Mouse (Mus musculus) neural tube, embryonic 15.5 days (tissue): ENCODE measurements around the gene Aes. TPM values are rescaled to one million over a fixed set of nuclear protein-coding genes. Genes with fewer than 3 reads are reported as not detected.
A peak's percentile ranks its signal among the peaks of the same experiment; 100 is the strongest.

Source experiments
- ATAC-seq: fragments of 200-750 bp; cut with Nextera tagmentation; 2 replicates; pipeline ENCODE4 v1.8.0; 2017; ENCODE audit warnings: mild to moderate bottlenecking, moderate TSS enrichment, moderate library complexity; ENCODE audit not compliant: low FRiP score
- H3K27ac ChIP-seq: fragments of 300-500 bp; sonication (generic); replicated peaks from 2 replicates; pipeline ENCODE4 v1.5.1; 2015; ENCODE audit warnings: mild to moderate bottlenecking, inconsistent platforms
- H3K27me3 ChIP-seq: fragments of 300-500 bp; sonication (generic); replicated peaks from 2 replicates; pipeline ENCODE4 v1.6.1; 2015; ENCODE audit warnings: inconsistent platforms
- H3K36me3 ChIP-seq: fragments of 300-500 bp; sonication (generic); 2 replicates; pipeline ENCODE4 v1.6.1; 2015; ENCODE audit warnings: inconsistent platforms
- H3K4me1 ChIP-seq: fragments of 300-500 bp; sonication (generic); 2 replicates; pipeline ENCODE4 v1.6.1; 2015; ENCODE audit warnings: inconsistent platforms
- H3K4me2 ChIP-seq: fragments of 300-500 bp; sonication (generic); 2 replicates; pipeline ENCODE4 v1.6.1; 2015; ENCODE audit warnings: inconsistent platforms, mild to moderate bottlenecking, moderate library complexity
- H3K4me3 ChIP-seq: fragments of 300-500 bp; sonication (generic); replicated peaks from 2 replicates; pipeline ENCODE4 v1.5.1; 2015; ENCODE audit warnings: mild to moderate bottlenecking, inconsistent platforms
- H3K9ac ChIP-seq: fragments of 300-500 bp; sonication (generic); replicated peaks from 2 replicates; pipeline ENCODE4 v1.6.1; 2015; ENCODE audit warnings: mild to moderate bottlenecking, inconsistent platforms
- H3K9me3 ChIP-seq: fragments of 300-500 bp; sonication (generic); replicated peaks from 2 replicates; pipeline ENCODE4 v1.6.1; 2016; ENCODE audit warnings: inconsistent platforms
- WGBS: fragments of 180-500 bp; shearing (Covaris S2); methylation state at CpG from one replicate; pipeline ENCODE4 v1.1.7; 2015; ENCODE audit warnings: mixed read lengths; 5-methylcytosine and 5-hydroxymethylcytosine counted together
- polyA plus RNA-seq: library from polyadenylated mRNA; unstranded; fragments of >200 nt; fragmentation: Nextera tagmentation; extraction: Ambion mirVana; gene quantifications from 2 replicates; pipeline ENCODE4 v1.2.1, GENCODE M21; 2015

Gene Aes
- polyA plus RNA-seq, 1 experiment from 2014 or later, result 825 TPM

DNA sequence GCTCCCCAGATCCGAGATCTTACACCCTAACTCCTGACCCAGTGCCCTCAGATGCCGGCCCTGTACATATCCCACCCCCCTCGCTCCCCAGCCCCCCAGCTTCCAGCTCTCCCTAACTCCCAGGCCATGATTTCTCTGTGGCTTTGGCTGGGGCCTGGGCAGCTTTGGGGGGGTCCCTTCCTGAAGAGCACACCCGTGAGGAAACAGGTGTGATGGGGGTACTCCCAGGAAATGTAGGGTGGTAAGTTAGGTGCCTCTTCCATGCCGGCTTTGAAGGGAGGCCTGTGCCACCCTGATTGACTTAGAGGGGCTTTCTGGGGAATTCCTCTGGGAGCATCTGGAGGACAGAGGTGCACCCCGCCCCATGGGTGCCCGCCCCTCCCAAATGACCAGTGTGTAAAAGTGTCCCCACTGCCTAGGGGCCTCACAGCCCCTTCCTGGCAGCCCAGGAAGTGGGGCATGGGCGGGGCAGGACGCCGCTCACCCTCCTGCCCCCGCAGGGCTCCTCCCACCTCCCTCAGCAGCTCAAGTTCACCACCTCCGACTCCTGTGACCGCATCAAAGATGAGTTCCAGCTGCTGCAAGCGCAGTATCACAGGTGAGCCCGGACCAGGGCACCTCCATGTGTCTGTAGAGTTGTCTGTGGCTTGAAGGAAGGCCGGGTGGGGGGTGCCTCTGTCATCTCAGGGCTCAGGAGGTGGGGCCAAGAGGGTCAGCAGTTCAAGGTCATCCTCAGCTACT lies 1.6 kb downstream of the Aes start:
- Histone ChIP-seq H3K4me2 (peak overlapping the region; percentile 92), H3K27me3 (peaks cover 9% of the 10 kb centered on the region), H3K4me3 (peak overlapping the region; percentile 86), H3K27ac (peak overlapping the region; percentile 86; the same call in 1 of the 2 replicates), H3K36me3 (peaks cover 21% of the 10 kb centered on the region), H3K4me1 (peaks cover 52% of the 10 kb centered on the region), H3K9me3 (no peaks in the 10 kb centered on the region), H3K9ac (peak overlapping the region; percentile 96)
- no peak for ATAC-seq
- 23% methylated on average over 16 of the region's 16 CpGs for WGBS

- peaks cover 52% of the 10 kb centered on the region for H3K4me1 ChIP-seq
- H3K4me2 ChIP-seq, result peak overlapping the region; percentile 5
- H3K27ac ChIP-seq, result no peak overlapping the region
- no peaks in the 10 kb centered on the region for H3K9me3 ChIP-seq
- 0 out of 2 replicates have a peak overlapping the region, but pooled peaks have one; percentile 4 for H3K9ac ChIP-seq
- 77% methylated on average over 6 of the region's 6 CpGs for WGBS
- ATAC-seq, result no peak
- H3K36me3 ChIP-seq, result peaks cover 35% of the 10 kb centered on the region
- H3K4me3 ChIP-seq, result no peak overlapping the region
- peaks cover 15% of the 10 kb centered on the region for H3K27me3 ChIP-seq
Measured at GRCm38 (mm10) chr10:81562411-81562810, 3.1 kb downstream of the Aes start.

DNA sequence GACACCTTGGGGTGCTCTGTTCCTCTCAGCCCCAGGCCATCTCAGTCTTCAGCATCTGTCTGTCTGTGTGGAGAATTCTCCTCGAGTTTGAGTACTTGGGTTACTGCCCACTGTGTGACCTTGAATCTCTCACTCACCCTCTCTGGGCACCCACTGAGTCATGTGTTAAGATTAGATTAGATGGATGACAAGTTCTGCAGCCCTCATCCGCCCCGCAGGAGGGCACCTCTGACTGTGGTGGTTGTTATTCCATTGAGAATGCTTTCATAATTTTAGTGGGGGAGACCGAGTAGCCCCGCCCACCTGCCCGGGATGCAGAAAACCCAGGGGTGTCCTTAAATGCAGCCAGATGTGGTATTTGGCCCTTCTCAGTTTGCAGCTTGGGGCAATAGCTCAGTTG lies 4.2 kb downstream of the Aes start:
- no peak overlapping the region for H3K4me3 ChIP-seq
- peaks cover 15% of the 10 kb centered on the region for H3K27me3 ChIP-seq
- ATAC-seq, result no peak
- H3K4me1 ChIP-seq, result peaks cover 58% of the 10 kb centered on the region
- H3K4me2 ChIP-seq, result peak overlapping the region; percentile 48
- H3K27ac ChIP-seq, result no peak overlapping the region
- WGBS, result 43% methylated on average over 6 of the region's 6 CpGs
- H3K36me3 ChIP-seq, result peaks cover 35% of the 10 kb centered on the region
- H3K9ac ChIP-seq, result 0 out of 2 replicates have a peak overlapping the region, but pooled peaks have one; percentile 20
- no peaks in the 10 kb centered on the region for H3K9me3 ChIP-seq

DNA sequence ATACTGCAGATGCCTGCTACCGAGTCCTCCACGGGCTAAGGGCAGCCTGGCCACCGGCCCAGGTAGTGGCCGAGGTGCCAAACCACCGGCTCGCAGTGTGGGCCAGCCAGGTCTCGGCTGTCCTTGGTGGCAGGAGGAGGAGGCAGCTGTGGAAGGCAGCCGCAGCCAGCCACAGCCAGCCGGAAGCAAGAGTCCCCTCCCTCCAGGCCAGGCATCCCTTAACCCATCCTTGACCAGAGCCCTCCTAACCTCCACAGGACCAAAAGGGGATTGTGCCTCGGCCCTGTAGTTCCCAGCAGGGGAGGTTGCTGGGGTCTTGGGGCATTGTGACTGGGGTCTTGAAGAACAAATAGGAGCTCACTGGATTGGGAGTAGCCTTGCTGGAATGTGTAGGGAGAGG lies 4.9 kb downstream of the Aes start:
- H3K27ac ChIP-seq, result 0 out of 2 replicates have a peak overlapping the region, but pooled peaks have one; percentile 29
- peak overlapping the region; percentile 33; the same call in 1 of the 2 replicates for H3K9ac ChIP-seq
- H3K9me3 ChIP-seq, result no peaks in the 10 kb centered on the region
- peaks cover 35% of the 10 kb centered on the region for H3K36me3 ChIP-seq
- ATAC-seq, result no peak
- H3K4me1 ChIP-seq, result peaks cover 60% of the 10 kb centered on the region
- H3K4me2 ChIP-seq, result peak overlapping the region; percentile 48
- peak overlapping the region; percentile 10 for H3K4me3 ChIP-seq
- peaks cover 15% of the 10 kb centered on the region for H3K27me3 ChIP-seq
- 6% methylated on average over 10 of the region's 10 CpGs for WGBS

DNA sequence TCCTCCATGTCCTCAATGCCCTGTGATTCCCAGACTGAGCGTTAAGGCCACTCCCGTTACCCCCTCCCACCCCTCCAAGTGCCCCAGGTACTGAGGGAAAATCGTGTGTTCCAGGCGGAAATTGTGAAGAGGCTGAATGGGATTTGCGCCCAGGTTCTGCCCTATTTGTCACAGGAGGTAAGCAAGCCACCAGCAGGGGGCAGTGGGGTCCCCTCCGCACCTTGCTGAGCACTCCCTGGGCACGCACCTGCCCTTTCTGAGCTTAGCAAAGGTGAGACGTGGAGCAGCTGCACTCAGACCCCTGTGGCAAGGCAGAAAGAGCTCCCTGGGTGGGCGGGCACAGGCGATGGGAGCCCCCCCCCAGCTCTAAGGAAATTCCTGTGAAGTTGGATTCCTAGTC lies 5.4 kb downstream of the Aes start:
- peaks cover 15% of the 10 kb centered on the region for H3K27me3 ChIP-seq
- H3K9ac ChIP-seq, result no peak overlapping the region
- no peak for ATAC-seq
- no peaks in the 10 kb centered on the region for H3K9me3 ChIP-seq
- peaks cover 35% of the 10 kb centered on the region for H3K36me3 ChIP-seq
- no peak overlapping the region for H3K27ac ChIP-seq
- 16% methylated on average over 10 of the region's 10 CpGs for WGBS
- H3K4me1 ChIP-seq, result peaks cover 65% of the 10 kb centered on the region
- H3K4me2 ChIP-seq, result peak overlapping the region; percentile 48; the same call in 1 of the 2 replicates
- H3K4me3 ChIP-seq, result no peak overlapping the region

GRCm38 (mm10) chr10:81565257-81566228 lies 6.3 kb downstream of the Aes start:
- Histone ChIP-seq H3K27me3 (peaks cover 15% of the 10 kb centered on the region), H3K27ac (no peak overlapping the region), H3K36me3 (peaks cover 35% of the 10 kb centered on the region), H3K4me2 (no peak overlapping the region), H3K9me3 (no peaks in the 10 kb centered on the region), H3K4me1 (peaks cover 68% of the 10 kb centered on the region), H3K4me3 (no peak overlapping the region), H3K9ac (no peak overlapping the region)
- ATAC-seq, result no peak
- WGBS, result 47% methylated on average over 20 of the region's 20 CpGs

- peaks cover 32% of the 10 kb centered on the region for H3K36me3 ChIP-seq
- peak overlapping the region; percentile 63 for H3K27ac ChIP-seq
- H3K4me2 ChIP-seq, result peak overlapping the region; percentile 17
- 10% methylated on average over 16 of the region's 16 CpGs for WGBS
- peaks cover 29% of the 10 kb centered on the region for H3K27me3 ChIP-seq
- peaks cover 61% of the 10 kb centered on the region for H3K4me1 ChIP-seq
- no peaks in the 10 kb centered on the region for H3K9me3 ChIP-seq
- ATAC-seq, result no peak
- H3K4me3 ChIP-seq, result no peak overlapping the region
- H3K9ac ChIP-seq, result 0 out of 2 replicates have a peak overlapping the region, but pooled peaks have one; percentile 5
Measured at GRCm38 (mm10) chr10:81568381-81569191, 9.3 kb downstream of the Aes start.

DNA sequence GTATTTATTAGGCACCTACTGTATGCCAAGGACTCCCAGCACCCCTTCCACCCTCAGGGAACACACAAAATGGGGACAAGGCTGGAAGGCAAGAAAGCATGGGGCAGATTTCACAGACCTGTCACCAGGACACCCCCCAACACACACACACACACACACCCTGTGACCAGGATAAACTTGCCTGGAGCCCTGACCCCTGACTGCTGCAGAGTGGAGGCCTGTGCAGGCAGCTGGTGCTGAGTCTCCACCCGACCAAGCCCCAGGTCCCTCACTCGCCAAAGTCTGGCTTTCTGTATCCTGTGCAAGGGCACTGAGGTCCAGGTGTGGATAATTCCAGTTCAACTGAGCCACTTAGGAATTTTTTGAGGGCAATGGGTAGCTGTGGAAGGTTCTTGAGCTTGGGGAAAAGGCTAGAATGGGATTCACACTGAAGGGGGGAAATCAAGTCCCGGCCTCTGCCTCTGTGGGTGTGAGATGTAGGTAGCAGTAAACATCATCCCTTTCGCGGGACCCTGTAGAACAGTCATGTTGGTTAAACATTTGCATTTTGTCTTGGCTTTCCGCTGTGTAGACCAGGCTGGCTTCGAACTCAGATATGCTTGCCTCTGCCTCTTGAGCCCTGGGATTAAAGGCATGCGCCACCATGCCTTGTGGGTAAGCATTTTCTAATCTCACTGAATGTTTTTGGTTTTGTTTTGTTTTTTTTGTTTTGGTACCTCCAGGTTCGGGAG lies 10.4 kb downstream of the Aes start:
- no peaks in the 10 kb centered on the region for H3K9me3 ChIP-seq
- peaks cover 26% of the 10 kb centered on the region for H3K36me3 ChIP-seq
- H3K27ac ChIP-seq, result peak overlapping the region; percentile 88
- peaks cover 39% of the 10 kb centered on the region for H3K27me3 ChIP-seq
- H3K4me3 ChIP-seq, result no peak overlapping the region
- H3K4me2 ChIP-seq, result peak overlapping the region; percentile 81
- 53% methylated on average over 9 of the region's 9 CpGs for WGBS
- no peak for ATAC-seq
- peaks cover 57% of the 10 kb centered on the region for H3K4me1 ChIP-seq
- no peak overlapping the region for H3K9ac ChIP-seq

DNA sequence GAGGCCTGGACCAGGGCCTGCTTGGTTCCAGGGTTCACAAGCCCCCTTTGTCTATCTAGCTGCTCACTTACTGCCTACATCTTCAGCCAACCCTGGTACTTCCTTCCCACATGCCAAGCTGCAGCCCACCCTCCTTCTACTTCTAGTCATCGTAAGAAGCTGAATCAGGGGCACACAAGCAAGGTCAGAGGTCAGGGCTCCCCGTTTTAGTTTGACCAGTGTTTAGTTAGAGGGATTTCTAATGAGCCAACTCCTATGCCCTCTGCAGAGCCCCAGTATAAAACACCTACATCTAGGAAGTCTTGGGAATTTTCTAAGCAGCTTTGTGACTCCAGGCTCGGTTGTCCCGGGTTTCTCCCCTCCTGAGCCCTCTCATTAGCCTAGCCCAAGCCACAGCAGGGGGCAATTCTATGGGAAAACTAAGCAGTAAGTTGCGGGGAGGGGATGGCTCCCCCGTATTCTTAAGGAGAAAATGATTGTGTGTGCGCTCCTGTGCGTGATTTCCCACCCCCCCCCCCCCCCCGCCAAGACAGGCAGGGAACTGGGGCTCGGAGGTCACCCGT lies 11.0 kb downstream of the Aes start:
- peaks cover 64% of the 10 kb centered on the region for H3K4me1 ChIP-seq
- peak overlapping the region; percentile 43 for H3K4me3 ChIP-seq
- under 1% methylated on average over 10 of the region's 11 CpGs for WGBS
- peaks cover 20% of the 10 kb centered on the region for H3K36me3 ChIP-seq
- peak overlapping the region; percentile 88 for H3K27ac ChIP-seq
- peak; percentile 15; the same call in 1 of the 2 replicates for ATAC-seq
- H3K9me3 ChIP-seq, result no peaks in the 10 kb centered on the region
- peak overlapping the region; percentile 32; the same call in 1 of the 2 replicates for H3K9ac ChIP-seq
- H3K4me2 ChIP-seq, result peak overlapping the region; percentile 81
- peaks cover 36% of the 10 kb centered on the region for H3K27me3 ChIP-seq

- Histone ChIP-seq H3K27ac (peak overlapping the region; percentile 88), H3K27me3 (peaks cover 32% of the 10 kb centered on the region), H3K36me3 (peaks cover 13% of the 10 kb centered on the region), H3K4me1 (peaks cover 70% of the 10 kb centered on the region), H3K4me2 (peak overlapping the region; percentile 81), H3K4me3 (peak overlapping the region; percentile 43), H3K9me3 (no peaks in the 10 kb centered on the region), H3K9ac (peak overlapping the region; percentile 34; the same call in 1 of the 2 replicates)
- peak; percentile 71 for ATAC-seq
- WGBS, result 2% methylated on average over 34 of the region's 34 CpGs
Measured at GRCm38 (mm10) chr10:81570831-81571500, 11.7 kb downstream of the Aes start.
